Mouse (Mus musculus) gastrocnemius, postnatal 10 days (tissue): ENCODE measurements around the gene E130311K13Rik. TPM values are rescaled to one million over a fixed set of nuclear protein-coding genes. Genes with fewer than 3 reads are reported as not detected.

Experiments used
- DNase-seq: peaks from one replicate; pipeline ENCODE4 v3.0.0; 2021; ENCODE audit warnings: mixed read lengths
- long read RNA-seq, 2 experiments: library from polyadenylated mRNA; stranded (forward); transcript quantifications; one replicate each; pipeline ENCODE4 v2.0.0; 2021
- total RNA-seq, 2 experiments: library from RNA; stranded (reverse); gene quantifications; 2 replicates each; pipeline ENCODE4 v1.2.3; 2021

E130311K13Rik gene
- total RNA-seq: 1 to 10 TPM; 4.4 to 5.6 TPM
- long read RNA-seq, experiment 1, transcript E130311K13Rik-201 (5 exons, 1,640 nt): major isoform, 8 of 8 reads
- long read RNA-seq, experiment 1, partial matches to known transcripts: 0 of 8 reads
- long read RNA-seq, experiment 1, other reads (novel, unspliced or antisense): 0 of 8 reads
- long read RNA-seq, experiment 2, partial matches to known transcripts: 0 of 6 reads
- long read RNA-seq, experiment 2, other reads (novel, unspliced or antisense): 2 of 6 reads

GRCm38 (mm10) chr3:63928878-63929859 is at the start of gene E130311K13Rik:
Gene E130311K13Rik, minus strand, starts transcription at chr3:63929472.
- DNase-seq: peak; percentile 94

GRCm38 (mm10) chr3:63977895-63978294 is 48.6 kb upstream of the E130311K13Rik start:
- no peak for DNase-seq

GRCm38 (mm10) chr3:63975955-63976908 is 47.0 kb upstream of the E130311K13Rik start, which contains the start of gene Gmps:
Gene Gmps, plus strand, starts transcription at chr3:63976106.
- peak; percentile 90 for DNase-seq

GRCm38 (mm10) chr3:63965929-63966328 is 36.7 kb upstream of the E130311K13Rik start:
- no peak for DNase-seq

- DNase-seq: no peak
Measured at GRCm38 (mm10) chr3:63964922-63965249, 35.6 kb upstream of the E130311K13Rik start.

GRCm38 (mm10) chr3:63964100-63964921 is 35.0 kb upstream of the E130311K13Rik start, which contains the start of gene Slc33a1:
Gene Slc33a1, minus strand, starts transcription at chr3:63964768.
- peak; percentile 99 for DNase-seq

GRCm38 (mm10) chr3:63963421-63964099 is 34.3 kb upstream of the E130311K13Rik start:
- DNase-seq: no peak

- no peak for DNase-seq
Measured at GRCm38 (mm10) chr3:63949837-63950236, 20.6 kb upstream of the E130311K13Rik start.

GRCm38 (mm10) chr3:63941204-63941850 is 12.1 kb upstream of the E130311K13Rik start:
- no peak for DNase-seq

GRCm38 (mm10) chr3:63938928-63939327 is 9.7 kb upstream of the E130311K13Rik start:
- DNase-seq: no peak

GRCm38 (mm10) chr3:63919634-63920033 is 9.6 kb downstream of the E130311K13Rik start:
- peak; percentile 9 for DNase-seq

GRCm38 (mm10) chr3:63910301-63910700 is 19.0 kb downstream of the E130311K13Rik start:
- no peak for DNase-seq

- DNase-seq: peak; percentile 10
Measured at GRCm38 (mm10) chr3:63905241-63905640, 24.0 kb downstream of the E130311K13Rik start.

GRCm38 (mm10) chr3:63904157-63904556 is 25.1 kb downstream of the E130311K13Rik start:
- no peak for DNase-seq

- DNase-seq: no peak
Measured at GRCm38 (mm10) chr3:63900021-63900571, 29.2 kb downstream of the E130311K13Rik start.

- peak; percentile 19 for DNase-seq
Measured at GRCm38 (mm10) chr3:63899309-63899695, 30.0 kb downstream of the E130311K13Rik start, which contains the start of gene Plch1. Gene Plch1, minus strand, starts transcription at chr3:63899472.

GRCm38 (mm10) chr3:63898581-63899308 is 30.5 kb downstream of the E130311K13Rik start:
- peak; percentile 66 for DNase-seq

GRCm38 (mm10) chr3:63897177-63897576 is 32.1 kb downstream of the E130311K13Rik start:
- no peak for DNase-seq

- no peak for DNase-seq
Measured at GRCm38 (mm10) chr3:63896303-63896702, 33.0 kb downstream of the E130311K13Rik start.
